Mouse (Mus musculus): Measurements from ENCODE around the gene Kcng4. TPM values are rescaled to one million over a fixed set of nuclear protein-coding genes. Genes with fewer than 3 reads are reported as not detected.

Kcng4 gene
- polyA plus RNA-seq (2015; fragmentation: Nextera tagmentation; extraction: Ambion mirVana), result 0.05 TPM in 1 of 2 replicates, not detected in the other

DNA sequence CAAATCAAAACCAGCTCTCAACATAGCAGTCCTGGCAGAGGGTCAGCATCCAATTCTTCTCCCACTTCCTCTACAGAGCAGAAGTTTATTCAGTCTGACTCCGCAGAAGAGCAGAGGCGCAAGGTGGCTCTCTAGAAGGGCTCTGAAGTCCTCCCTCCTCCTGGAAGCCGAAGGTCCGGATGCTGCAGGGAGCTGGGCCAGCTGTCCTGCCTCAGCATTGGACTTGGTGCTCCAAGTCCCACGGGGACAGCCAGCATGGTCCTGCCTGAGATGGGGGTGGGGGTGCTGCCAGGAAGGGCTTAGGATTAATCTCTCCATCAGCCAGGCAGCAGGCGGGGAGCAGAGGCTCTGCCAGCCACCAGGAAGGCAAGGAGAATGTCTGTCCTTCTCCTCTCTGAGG is at the start of gene Kcng4:
TSS of gene Kcng4 (minus strand) at position 303 of the 400 bp plus-strand sequence.
- Histone ChIP-seq H3K36me3 (no peaks in the 10 kb centered on the region), H3K4me2 (no peak within 1 kb of the TSS), H3K4me3 (no peak within 1 kb of the TSS), H3K4me1 (replicated peaks) (peaks cover 15% of the 10 kb centered on the region), H3K9ac (no peak within 1 kb of the TSS), H3K27me3 (peaks cover 54% of the 10 kb centered on the region), H3K9me3 (replicated peaks) (no peaks in the 10 kb centered on the region), H3K27ac (no peak within 1 kb of the TSS)
- ATAC-seq (replicated peaks; ENCODE audit: insufficient number of reproducible peaks, insufficient read depth, low FRiP score, low read depth), result no peak; the same call in 1 of the 2 replicates
- WGBS, result 26% methylated on average over 6 of the region's 6 CpGs

DNA sequence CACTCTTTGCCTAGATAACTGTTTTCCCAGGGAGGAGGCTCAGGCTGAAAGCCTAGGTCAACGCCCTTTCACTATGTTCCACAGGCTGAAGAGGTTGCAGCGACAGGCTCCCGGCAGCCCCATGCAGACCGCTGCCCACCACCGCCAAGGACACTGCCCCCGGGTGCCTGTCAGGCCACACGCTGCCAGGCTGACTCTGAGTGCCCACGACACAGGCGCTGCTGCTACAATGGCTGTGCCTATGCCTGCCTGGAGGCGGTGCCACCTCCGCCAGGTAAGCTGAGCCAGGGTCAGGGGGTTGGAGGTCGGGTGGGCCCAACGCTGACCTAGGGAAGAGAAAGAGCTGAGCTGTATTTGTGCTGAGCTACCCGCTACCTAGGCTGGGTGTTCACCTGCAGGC is 43.7 kb upstream of the Kcng4 start:
- Histone ChIP-seq H3K36me3 (no peaks in the 10 kb centered on the region), H3K4me3 (no peak overlapping the region), H3K9me3 (replicated peaks) (no peaks in the 10 kb centered on the region), H3K27me3 (peaks cover 10% of the 10 kb centered on the region), H3K9ac (no peak overlapping the region), H3K27ac (no peak overlapping the region), H3K4me1 (replicated peaks) (peaks cover 5% of the 10 kb centered on the region; the same call in 1 of the 2 replicates), H3K4me2 (no peak overlapping the region)
- 60% methylated on average over 14 of the region's 14 CpGs for WGBS
- ATAC-seq (replicated peaks; ENCODE audit: insufficient number of reproducible peaks, insufficient read depth, low FRiP score, low read depth), result no peak

DNA sequence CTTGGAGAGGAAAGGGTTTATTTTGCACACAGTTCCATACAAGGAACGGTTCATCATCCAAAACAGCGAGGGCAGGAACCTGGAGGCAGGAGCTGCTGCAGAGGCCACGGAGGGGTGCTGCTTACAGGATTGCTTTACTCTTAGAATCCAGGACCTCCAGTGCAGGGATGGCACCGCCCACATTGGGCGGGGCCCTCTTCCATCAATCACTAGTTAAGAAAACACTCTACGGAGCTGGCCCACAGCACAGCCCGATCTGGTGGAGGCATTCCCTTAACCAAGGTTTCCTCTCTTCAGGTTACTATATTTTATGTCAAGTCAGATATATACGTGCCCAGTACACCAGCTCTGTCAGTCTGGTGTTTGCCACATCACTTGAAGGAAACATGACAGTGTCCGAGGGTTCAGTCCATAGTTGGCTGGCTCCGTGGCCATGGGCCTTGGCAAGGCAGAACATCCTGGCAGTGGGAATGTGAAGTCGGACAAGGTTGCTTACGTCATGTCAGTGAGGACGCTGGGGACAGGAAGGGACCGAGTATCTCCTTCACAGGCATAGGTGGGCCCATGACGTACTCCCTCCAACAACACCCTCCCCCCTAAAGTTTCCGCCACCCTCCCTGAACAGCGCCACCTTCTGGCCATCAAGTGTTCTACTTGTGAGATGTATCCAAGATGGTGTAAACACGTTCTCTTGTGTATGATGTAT is 42.8 kb upstream of the Kcng4 start:
- no peak; the same call in 1 of the 2 replicates for ATAC-seq (replicated peaks; ENCODE audit: insufficient number of reproducible peaks, insufficient read depth, low FRiP score, low read depth)
- H3K9ac ChIP-seq, result no peak overlapping the region
- no peaks in the 10 kb centered on the region for H3K9me3 ChIP-seq (replicated peaks)
- peaks cover 5% of the 10 kb centered on the region; the same call in 1 of the 2 replicates for H3K4me1 ChIP-seq (replicated peaks)
- H3K4me2 ChIP-seq, result peak overlapping the region; percentile 47
- H3K27ac ChIP-seq, result no peak overlapping the region
- peak overlapping the region; percentile 8; the same call in 1 of the 2 replicates for H3K4me3 ChIP-seq
- WGBS, result 9% methylated on average over 18 of the region's 18 CpGs
- H3K36me3 ChIP-seq, result no peaks in the 10 kb centered on the region
- H3K27me3 ChIP-seq, result peaks cover 10% of the 10 kb centered on the region

DNA sequence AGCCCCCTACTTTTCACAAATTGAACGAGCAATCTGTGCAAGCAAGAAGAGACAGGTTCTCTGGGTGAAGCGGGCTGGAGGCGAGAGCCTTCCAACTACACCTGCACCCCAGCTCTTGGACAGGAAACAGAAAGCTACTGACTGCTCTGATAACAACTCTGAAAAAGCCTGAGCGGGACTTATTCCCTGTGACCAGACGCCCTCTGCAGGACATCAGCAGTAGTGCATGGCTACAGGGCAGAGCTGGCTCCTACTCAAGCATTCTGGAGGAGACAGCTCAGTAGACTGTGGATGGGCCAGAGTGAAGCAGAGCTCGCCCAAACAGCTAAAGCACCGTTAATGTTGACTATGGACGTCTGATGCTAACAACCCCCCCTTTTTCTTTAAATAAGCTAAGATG is 40.9 kb upstream of the Kcng4 start:
- Histone ChIP-seq H3K27ac (no peak overlapping the region), H3K27me3 (peaks cover 10% of the 10 kb centered on the region), H3K9me3 (replicated peaks) (no peaks in the 10 kb centered on the region), H3K4me3 (no peak overlapping the region), H3K36me3 (no peaks in the 10 kb centered on the region), H3K4me2 (no peak overlapping the region), H3K9ac (no peak overlapping the region), H3K4me1 (replicated peaks) (peaks cover 10% of the 10 kb centered on the region; the same call in 1 of the 2 replicates)
- ATAC-seq (replicated peaks; ENCODE audit: insufficient number of reproducible peaks, insufficient read depth, low FRiP score, low read depth), result peak; percentile 55; the same call in 1 of the 2 replicates
- WGBS, result 10% methylated on average over 8 of the region's 8 CpGs

DNA sequence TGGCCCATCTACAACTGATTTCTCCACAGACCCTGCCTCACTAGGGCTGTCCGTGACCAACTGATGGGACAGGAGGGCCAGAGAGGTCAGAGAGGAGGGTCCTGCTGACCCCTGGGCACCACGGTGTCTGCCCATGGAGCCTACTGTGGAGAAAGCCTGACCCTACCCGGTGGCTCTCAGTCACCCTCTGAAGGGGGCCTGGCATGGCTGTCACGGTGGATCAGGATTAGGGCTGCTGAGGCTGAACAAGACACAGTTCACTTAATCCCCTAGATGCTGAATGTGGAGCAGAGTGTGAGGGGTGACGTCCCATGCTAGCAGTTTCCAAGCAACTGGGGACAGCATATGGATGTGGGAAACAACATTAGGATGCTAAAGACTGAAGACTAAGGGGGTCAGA is 40.0 kb upstream of the Kcng4 start:
- WGBS, result 81% methylated on average over 5 of the region's 5 CpGs

DNA sequence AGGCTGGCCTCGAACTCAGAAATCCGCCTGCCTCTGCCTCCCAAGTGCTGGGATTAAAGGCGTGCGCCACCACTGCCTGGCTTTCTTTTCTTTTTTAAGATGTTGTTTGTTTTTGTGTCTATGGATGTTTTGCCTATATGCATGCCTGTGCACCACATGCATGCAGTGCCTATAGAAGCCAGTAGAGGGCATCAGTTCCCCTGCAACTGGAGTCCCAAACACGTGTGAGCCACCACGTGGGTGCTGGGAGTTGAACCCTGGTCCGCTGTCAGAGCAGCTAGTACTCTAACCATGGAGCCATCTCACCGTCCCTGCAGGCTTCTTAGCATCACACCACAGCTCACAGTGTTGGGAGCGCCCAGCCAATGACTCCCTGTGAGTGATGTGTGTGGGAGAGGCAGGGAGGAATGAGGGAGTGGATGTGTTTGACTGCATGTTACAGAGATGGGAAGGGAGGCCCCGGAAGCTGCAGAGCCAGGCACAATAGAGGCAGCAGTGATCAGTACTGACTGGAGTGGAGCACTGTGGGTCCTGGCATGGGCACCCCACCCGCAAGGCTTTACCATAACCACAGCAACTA is 38.6 kb upstream of the Kcng4 start:
- H3K4me2 ChIP-seq, result no peak overlapping the region
- no peak for ATAC-seq (replicated peaks; ENCODE audit: insufficient number of reproducible peaks, insufficient read depth, low FRiP score, low read depth)
- H3K27me3 ChIP-seq, result no peaks in the 10 kb centered on the region
- H3K27ac ChIP-seq, result no peak overlapping the region
- H3K9me3 ChIP-seq (replicated peaks), result no peaks in the 10 kb centered on the region
- no peak overlapping the region for H3K9ac ChIP-seq
- WGBS, result 77% methylated on average over 11 of the region's 11 CpGs
- H3K4me3 ChIP-seq, result no peak overlapping the region
- H3K4me1 ChIP-seq (replicated peaks), result peaks cover 26% of the 10 kb centered on the region
- no peaks in the 10 kb centered on the region for H3K36me3 ChIP-seq

More for the DNA sequence above, 40.0 kb upstream of the Kcng4 start:
- Histone ChIP-seq H3K9me3 (replicated peaks) (no peaks in the 10 kb centered on the region), H3K4me1 (replicated peaks) (peaks cover 18% of the 10 kb centered on the region), H3K4me2 (no peak overlapping the region), H3K36me3 (no peaks in the 10 kb centered on the region), H3K27ac (no peak overlapping the region), H3K27me3 (peaks cover 4% of the 10 kb centered on the region; the same call in 1 of the 2 replicates), H3K9ac (no peak overlapping the region), H3K4me3 (no peak overlapping the region)
- no peak for ATAC-seq (replicated peaks; ENCODE audit: insufficient number of reproducible peaks, insufficient read depth, low FRiP score, low read depth)

DNA sequence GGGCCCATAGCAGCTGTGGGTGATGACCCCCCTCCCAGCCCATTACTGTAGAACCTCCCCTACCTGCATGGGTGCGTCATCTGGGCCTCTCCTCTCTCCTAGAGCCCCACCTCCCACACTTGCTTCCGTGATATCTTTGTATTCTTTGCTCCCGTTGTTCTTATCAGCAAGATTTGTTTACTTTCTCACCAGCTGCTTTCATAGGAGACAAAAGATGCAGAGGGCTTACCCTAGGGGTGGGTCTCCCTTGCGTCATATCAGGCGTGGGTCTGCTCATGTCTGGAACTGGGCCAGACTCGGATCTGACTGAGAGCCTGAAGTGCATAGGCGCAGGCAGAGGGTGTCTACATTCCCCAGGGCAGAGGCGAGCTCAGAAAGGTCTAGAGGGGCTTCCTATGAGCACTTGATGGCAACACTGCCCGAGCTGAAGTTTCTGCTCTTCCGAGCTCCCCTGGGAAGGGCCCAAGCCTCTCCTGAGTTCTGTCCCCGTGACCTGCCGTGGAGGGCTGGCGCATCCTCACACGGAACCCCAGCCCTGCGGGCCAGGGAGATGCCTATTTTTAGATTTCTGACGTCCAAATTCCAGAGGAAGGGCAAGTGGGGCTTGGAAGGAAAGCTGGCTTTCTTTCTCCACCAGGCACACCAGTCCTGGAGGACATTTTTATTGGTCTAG is 35.1 kb upstream of the Kcng4 start:
- Histone ChIP-seq H3K4me1 (replicated peaks) (peaks cover 35% of the 10 kb centered on the region), H3K36me3 (no peaks in the 10 kb centered on the region), H3K27ac (peak overlapping the region; percentile 90), H3K4me3 (peak overlapping the region; percentile 31), H3K27me3 (no peaks in the 10 kb centered on the region), H3K4me2 (peak overlapping the region; percentile 58), H3K9me3 (replicated peaks) (no peaks in the 10 kb centered on the region), H3K9ac (peak overlapping the region; percentile 47; the same call in 1 of the 2 replicates)
- 10% methylated on average over 16 of the region's 16 CpGs for WGBS
- peak; percentile 68 for ATAC-seq (replicated peaks; ENCODE audit: insufficient number of reproducible peaks, insufficient read depth, low FRiP score, low read depth)

DNA sequence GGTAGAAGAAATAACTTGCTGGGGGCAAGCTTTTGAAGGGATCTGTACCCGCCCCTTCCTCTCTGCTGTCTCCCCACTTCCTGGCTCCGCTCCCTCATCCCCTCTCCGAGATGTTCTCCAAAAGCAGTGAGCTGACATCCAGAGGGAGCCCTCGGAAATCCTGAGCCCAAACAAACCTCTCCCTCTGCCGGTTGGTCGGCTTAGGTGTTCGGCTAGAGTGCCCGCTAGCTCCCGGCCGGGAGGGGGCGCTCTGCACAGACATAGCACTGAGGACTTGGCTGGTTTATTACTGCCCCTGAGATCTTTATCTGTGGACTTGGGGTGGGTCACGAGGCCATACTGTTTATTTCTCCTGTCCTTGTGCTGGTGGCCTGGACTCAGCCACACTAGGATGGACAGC is 33.8 kb upstream of the Kcng4 start:
- Histone ChIP-seq H3K9ac (no peak overlapping the region), H3K27me3 (no peaks in the 10 kb centered on the region), H3K36me3 (no peaks in the 10 kb centered on the region), H3K4me1 (replicated peaks) (peaks cover 40% of the 10 kb centered on the region), H3K27ac (peak overlapping the region; percentile 45), H3K4me3 (no peak overlapping the region), H3K4me2 (no peak overlapping the region), H3K9me3 (replicated peaks) (no peaks in the 10 kb centered on the region)
- WGBS, result 52% methylated on average over 12 of the region's 12 CpGs
- ATAC-seq (replicated peaks; ENCODE audit: insufficient number of reproducible peaks, insufficient read depth, low FRiP score, low read depth), result no peak

DNA sequence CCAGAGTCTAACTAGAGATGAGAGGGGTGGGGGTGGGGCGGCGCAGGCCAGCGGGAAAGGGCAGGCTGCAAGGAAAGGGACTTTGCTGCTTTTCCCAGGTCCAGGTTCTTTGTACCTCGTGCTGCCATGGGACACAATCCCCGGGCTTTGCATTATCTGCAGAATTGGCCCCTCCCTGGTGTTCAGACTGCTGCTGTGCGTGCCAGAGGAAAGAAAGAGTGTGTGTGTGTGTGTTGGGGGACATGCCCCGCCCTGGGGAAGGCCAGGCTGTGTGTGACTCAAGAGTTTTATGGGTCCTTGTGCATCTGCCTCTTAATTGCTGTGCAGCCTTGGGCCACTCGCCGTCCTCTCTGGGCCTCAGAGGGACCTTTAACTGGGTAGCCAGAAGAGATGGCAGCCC is 33.0 kb upstream of the Kcng4 start:
- Histone ChIP-seq H3K27ac (no peak overlapping the region), H3K4me2 (no peak overlapping the region), H3K4me3 (no peak overlapping the region), H3K4me1 (replicated peaks) (peaks cover 40% of the 10 kb centered on the region), H3K9ac (no peak overlapping the region), H3K9me3 (replicated peaks) (no peaks in the 10 kb centered on the region), H3K27me3 (no peaks in the 10 kb centered on the region), H3K36me3 (no peaks in the 10 kb centered on the region)
- 60% methylated on average over 9 of the region's 9 CpGs for WGBS
- no peak for ATAC-seq (replicated peaks; ENCODE audit: insufficient number of reproducible peaks, insufficient read depth, low FRiP score, low read depth)

DNA sequence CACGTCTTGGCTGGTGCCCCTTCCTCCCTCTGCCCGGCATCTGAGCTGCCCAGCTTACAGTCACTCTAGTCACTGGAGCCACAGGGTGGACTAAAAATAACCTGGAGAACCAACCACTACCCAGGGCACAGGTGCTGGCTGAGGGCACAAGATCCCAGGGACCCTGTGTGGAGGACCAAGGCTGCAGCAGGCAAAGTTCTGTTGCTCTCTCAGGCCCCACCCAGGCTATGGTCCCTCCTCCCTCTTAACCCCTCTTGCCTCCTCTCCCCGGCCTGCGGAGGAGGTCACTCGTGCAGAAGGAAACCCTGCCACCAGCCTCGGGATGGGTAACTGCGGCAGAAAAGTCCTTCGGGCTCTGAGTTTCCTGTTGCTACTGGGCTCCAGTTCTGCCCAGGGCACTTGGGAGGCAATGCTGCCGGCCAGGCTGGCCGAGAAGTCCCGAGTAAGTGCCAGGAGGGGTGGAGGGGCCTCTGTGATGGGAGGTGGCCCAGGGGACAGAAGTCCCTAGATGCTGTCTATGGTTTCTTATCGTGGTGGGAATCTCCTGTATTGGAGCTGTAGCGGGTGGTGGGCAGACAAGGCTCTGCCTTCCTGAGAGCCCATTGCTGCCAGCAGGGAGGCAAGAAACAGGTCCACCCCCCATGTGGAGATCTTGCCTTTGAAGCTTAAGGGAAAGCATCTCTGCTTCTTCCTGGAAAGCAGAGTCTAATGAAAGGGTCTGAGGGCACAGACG is 30.9 kb upstream of the Kcng4 start, which contains the start of gene Wfdc1:
TSS of gene Wfdc1 (plus strand) at position 147 of the 733 bp plus-strand sequence.
- Histone ChIP-seq H3K36me3 (no peaks in the 10 kb centered on the region), H3K4me3 (peak within 1 kb of the TSS; percentile 9), H3K4me2 (peak within 1 kb of the TSS; percentile 53), H3K9ac (peak within 1 kb of the TSS; percentile 31), H3K27me3 (no peaks in the 10 kb centered on the region), H3K27ac (peak within 1 kb of the TSS; percentile 47; the same call in 1 of the 2 replicates), H3K4me1 (replicated peaks) (peaks cover 41% of the 10 kb centered on the region), H3K9me3 (replicated peaks) (no peaks in the 10 kb centered on the region)
- WGBS, result 10% methylated on average over 14 of the region's 14 CpGs
- ATAC-seq (replicated peaks; ENCODE audit: insufficient number of reproducible peaks, insufficient read depth, low FRiP score, low read depth), result peak; percentile 28; the same call in 1 of the 2 replicates

DNA sequence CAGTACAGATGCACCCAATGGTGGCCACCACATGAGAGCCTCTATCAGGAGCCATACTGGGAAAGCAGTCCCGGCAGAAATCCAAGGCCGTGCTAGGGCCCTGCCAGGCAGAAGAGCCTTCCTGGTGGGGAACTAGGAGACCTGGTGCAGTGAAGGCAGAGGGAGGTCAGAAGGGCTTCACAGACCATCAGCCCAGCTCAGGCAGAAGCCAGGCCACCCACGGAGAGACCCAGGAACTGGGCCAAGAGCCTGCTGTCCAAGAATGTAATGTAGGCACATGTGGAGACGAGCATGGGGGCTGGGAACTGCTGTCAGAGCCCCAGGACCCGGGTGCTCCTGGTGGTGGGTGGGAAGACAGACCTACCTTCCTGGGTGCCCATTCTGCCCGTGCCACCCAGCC is 29.8 kb upstream of the Kcng4 start:
- H3K9ac ChIP-seq, result 0 out of 2 replicates have a peak overlapping the region, but pooled peaks have one; percentile 12
- WGBS, result 56% methylated on average over 6 of the region's 6 CpGs
- no peaks in the 10 kb centered on the region for H3K27me3 ChIP-seq
- no peak overlapping the region for H3K27ac ChIP-seq
- H3K4me2 ChIP-seq, result no peak overlapping the region
- peaks cover 40% of the 10 kb centered on the region for H3K4me1 ChIP-seq (replicated peaks)
- no peak for ATAC-seq (replicated peaks; ENCODE audit: insufficient number of reproducible peaks, insufficient read depth, low FRiP score, low read depth)
- H3K36me3 ChIP-seq, result no peaks in the 10 kb centered on the region
- H3K9me3 ChIP-seq (replicated peaks), result no peaks in the 10 kb centered on the region
- H3K4me3 ChIP-seq, result no peak overlapping the region
